In genomic region chr10:129966232-129966631, GRCm38 (mm10) we compare ENCODE assay signal across 41 mouse cellular contexts. TPM values are rescaled to one million over a fixed set of nuclear protein-coding genes. Genes with fewer than 3 reads are reported as not detected.
"Had no signal": no experiment of that assay in that cellular context is flagged by ENCODE, and none has a peak within 500 bp of the region (broad histone marks: within the 10 kb centered on the region; RNA-seq: fewer than 3 reads in every experiment).

No protein-coding gene starts in this region.

RNA-seq across cellular contexts. Expression of gene Olfr819, which starts 0.8 kb away (rescaled TPM):
- total RNA-seq: heart, postnatal 10 days; heart, postnatal 14 days; heart, postnatal 25 days; heart, postnatal 36 days; heart, postnatal 4 days; hematopoietic stem cell, adult 5-6 weeks; hindbrain, postnatal 0 days; layer of hippocampus, adult 18-20 months; layer of hippocampus, adult 2 months; layer of hippocampus, adult 8-10 months; layer of hippocampus, postnatal 10 days; layer of hippocampus, postnatal 14 days; layer of hippocampus, postnatal 25 days; layer of hippocampus, postnatal 36 days; left cerebral cortex, adult 18-20 months; left cerebral cortex, adult 2 months had no signal
- polyA plus RNA-seq: heart, embryonic 11.5 days; heart, embryonic 12.5 days; heart, embryonic 13.5 days; heart, embryonic 14.5 days; heart, embryonic 15.5 days; heart, embryonic 16.5 days; heart, postnatal 0 days; hindbrain, embryonic 10.5 days; hindbrain, embryonic 11.5 days; hindbrain, embryonic 12.5 days; hindbrain, embryonic 13.5 days; hindbrain, embryonic 14.5 days; hindbrain, embryonic 15.5 days; hindbrain, embryonic 16.5 days; hindbrain, postnatal 0 days; inflammation-experienced regulatory T-cells, adult 6 months; intestine, embryonic 14.5 days; intestine, embryonic 15.5 days; intestine, embryonic 16.5 days; intestine, postnatal 0 days; kidney, adult 2 months; kidney, embryonic 14.5 days; kidney, embryonic 15.5 days; kidney, embryonic 16.5 days; kidney, postnatal 0 days; large intestine, adult 2 months had no signal

RNA-seq across cellular contexts. Expression of gene Olfr247, which starts 9.7 kb away (rescaled TPM):
- total RNA-seq: heart, postnatal 10 days; heart, postnatal 14 days; heart, postnatal 25 days; heart, postnatal 36 days; heart, postnatal 4 days; hematopoietic stem cell, adult 5-6 weeks; hindbrain, postnatal 0 days; layer of hippocampus, adult 18-20 months; layer of hippocampus, adult 2 months; layer of hippocampus, adult 8-10 months; layer of hippocampus, postnatal 10 days; layer of hippocampus, postnatal 14 days; layer of hippocampus, postnatal 25 days; layer of hippocampus, postnatal 36 days; left cerebral cortex, adult 18-20 months; left cerebral cortex, adult 2 months had no signal
- polyA plus RNA-seq: heart, embryonic 11.5 days; heart, embryonic 12.5 days; heart, embryonic 13.5 days; heart, embryonic 14.5 days; heart, embryonic 15.5 days; heart, embryonic 16.5 days; heart, postnatal 0 days; hindbrain, embryonic 10.5 days; hindbrain, embryonic 11.5 days; hindbrain, embryonic 12.5 days; hindbrain, embryonic 13.5 days; hindbrain, embryonic 14.5 days; hindbrain, embryonic 15.5 days; hindbrain, embryonic 16.5 days; hindbrain, postnatal 0 days; inflammation-experienced regulatory T-cells, adult 6 months; intestine, embryonic 14.5 days; intestine, embryonic 15.5 days; intestine, embryonic 16.5 days; intestine, postnatal 0 days; kidney, adult 2 months; kidney, embryonic 14.5 days; kidney, embryonic 15.5 days; kidney, embryonic 16.5 days; kidney, postnatal 0 days; large intestine, adult 2 months had no signal

RNA-seq across cellular contexts. Expression of gene Olfr818, which starts 17.3 kb away (rescaled TPM):
- total RNA-seq: heart, postnatal 10 days; heart, postnatal 14 days; heart, postnatal 25 days; heart, postnatal 36 days; heart, postnatal 4 days; hematopoietic stem cell, adult 5-6 weeks; hindbrain, postnatal 0 days; layer of hippocampus, adult 18-20 months; layer of hippocampus, adult 2 months; layer of hippocampus, adult 8-10 months; layer of hippocampus, postnatal 10 days; layer of hippocampus, postnatal 14 days; layer of hippocampus, postnatal 25 days; layer of hippocampus, postnatal 36 days; left cerebral cortex, adult 18-20 months; left cerebral cortex, adult 2 months had no signal
- polyA plus RNA-seq: heart, embryonic 11.5 days; heart, embryonic 12.5 days; heart, embryonic 13.5 days; heart, embryonic 14.5 days; heart, embryonic 15.5 days; heart, embryonic 16.5 days; heart, postnatal 0 days; hindbrain, embryonic 10.5 days; hindbrain, embryonic 11.5 days; hindbrain, embryonic 12.5 days; hindbrain, embryonic 13.5 days; hindbrain, embryonic 14.5 days; hindbrain, embryonic 15.5 days; hindbrain, embryonic 16.5 days; hindbrain, postnatal 0 days; inflammation-experienced regulatory T-cells, adult 6 months; intestine, embryonic 14.5 days; intestine, embryonic 15.5 days; intestine, embryonic 16.5 days; intestine, postnatal 0 days; kidney, adult 2 months; kidney, embryonic 14.5 days; kidney, embryonic 15.5 days; kidney, embryonic 16.5 days; kidney, postnatal 0 days; large intestine, adult 2 months had no signal

RNA-seq across cellular contexts. Expression of gene Gm10310, which starts 18.6 kb away (rescaled TPM):
- total RNA-seq: heart, postnatal 10 days; heart, postnatal 14 days; heart, postnatal 25 days; heart, postnatal 36 days; heart, postnatal 4 days; hematopoietic stem cell, adult 5-6 weeks; hindbrain, postnatal 0 days; layer of hippocampus, adult 18-20 months; layer of hippocampus, adult 2 months; layer of hippocampus, adult 8-10 months; layer of hippocampus, postnatal 10 days; layer of hippocampus, postnatal 14 days; layer of hippocampus, postnatal 25 days; layer of hippocampus, postnatal 36 days; left cerebral cortex, adult 18-20 months; left cerebral cortex, adult 2 months had no signal
- polyA plus RNA-seq: heart, embryonic 11.5 days; heart, embryonic 12.5 days; heart, embryonic 13.5 days; heart, embryonic 14.5 days; heart, embryonic 15.5 days; heart, embryonic 16.5 days; heart, postnatal 0 days; hindbrain, embryonic 10.5 days; hindbrain, embryonic 11.5 days; hindbrain, embryonic 12.5 days; hindbrain, embryonic 13.5 days; hindbrain, embryonic 14.5 days; hindbrain, embryonic 15.5 days; hindbrain, embryonic 16.5 days; hindbrain, postnatal 0 days; intestine, embryonic 14.5 days; intestine, embryonic 15.5 days; intestine, embryonic 16.5 days; intestine, postnatal 0 days; kidney, adult 2 months; kidney, embryonic 14.5 days; kidney, embryonic 15.5 days; kidney, embryonic 16.5 days; kidney, postnatal 0 days; large intestine, adult 2 months had no signal

RNA-seq across cellular contexts. Expression of gene Olfr820, which starts 46.2 kb away (rescaled TPM):
- total RNA-seq: heart, postnatal 10 days; heart, postnatal 14 days; heart, postnatal 25 days; heart, postnatal 36 days; heart, postnatal 4 days; hematopoietic stem cell, adult 5-6 weeks; hindbrain, postnatal 0 days; layer of hippocampus, adult 18-20 months; layer of hippocampus, adult 2 months; layer of hippocampus, adult 8-10 months; layer of hippocampus, postnatal 10 days; layer of hippocampus, postnatal 14 days; layer of hippocampus, postnatal 25 days; layer of hippocampus, postnatal 36 days; left cerebral cortex, adult 18-20 months; left cerebral cortex, adult 2 months had no signal
- polyA plus RNA-seq: heart, embryonic 11.5 days; heart, embryonic 12.5 days; heart, embryonic 13.5 days; heart, embryonic 14.5 days; heart, embryonic 15.5 days; heart, embryonic 16.5 days; heart, postnatal 0 days; hindbrain, embryonic 10.5 days; hindbrain, embryonic 11.5 days; hindbrain, embryonic 12.5 days; hindbrain, embryonic 13.5 days; hindbrain, embryonic 14.5 days; hindbrain, embryonic 15.5 days; hindbrain, embryonic 16.5 days; hindbrain, postnatal 0 days; inflammation-experienced regulatory T-cells, adult 6 months; intestine, embryonic 14.5 days; intestine, embryonic 15.5 days; intestine, embryonic 16.5 days; intestine, postnatal 0 days; kidney, adult 2 months; kidney, embryonic 14.5 days; kidney, embryonic 15.5 days; kidney, embryonic 16.5 days; kidney, postnatal 0 days; large intestine, adult 2 months had no signal
